Mouse (Mus musculus) gastrocnemius, postnatal 36 days (tissue): ENCODE data around the gene Vstm2l. TPM values are rescaled to one million over a fixed set of nuclear protein-coding genes. Genes with fewer than 3 reads are reported as not detected.
A peak's percentile ranks its signal among the peaks of the same experiment; 100 is the strongest.

Experiments used
- DNase-seq, 2 experiments: peaks; one replicate each; pipeline ENCODE4 v3.0.0; 2022
- intact Hi-C: fragments of 180-260 bp; cut with DNase I; formaldehyde crosslinking; loops from one replicate; pipeline ENCODE4 v1.15.1; 2025
- total RNA-seq, 2 experiments: library from RNA; stranded (reverse); gene quantifications; 2 replicates each; pipeline ENCODE4 v1.2.3; 2021

Gene Vstm2l
- total RNA-seq, 2 experiments from 2014 or later: not detected

DNA sequence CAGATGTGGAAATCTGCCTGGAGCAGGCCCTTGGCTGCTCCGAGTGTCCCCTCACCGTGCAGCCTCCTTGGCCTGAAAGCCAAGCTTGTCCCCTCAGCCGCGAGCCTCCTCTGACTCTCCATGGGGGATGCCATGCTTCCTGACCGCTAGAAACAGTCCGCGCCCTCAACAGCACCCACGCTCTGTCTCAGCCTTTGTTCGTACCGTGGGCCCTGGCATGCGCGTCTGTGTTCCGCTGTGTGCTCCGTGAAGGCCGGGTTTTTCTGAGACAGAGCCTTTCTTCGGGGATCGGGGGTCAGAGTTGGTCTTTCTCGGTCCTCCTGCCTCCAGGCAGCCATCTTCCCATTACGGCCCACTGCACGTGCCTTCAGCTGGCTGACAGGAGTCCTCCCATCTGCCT is 12.9 kb downstream of the Vstm2l start:
- no peak for DNase-seq
- intact Hi-C loops: no loop called here

DNA sequence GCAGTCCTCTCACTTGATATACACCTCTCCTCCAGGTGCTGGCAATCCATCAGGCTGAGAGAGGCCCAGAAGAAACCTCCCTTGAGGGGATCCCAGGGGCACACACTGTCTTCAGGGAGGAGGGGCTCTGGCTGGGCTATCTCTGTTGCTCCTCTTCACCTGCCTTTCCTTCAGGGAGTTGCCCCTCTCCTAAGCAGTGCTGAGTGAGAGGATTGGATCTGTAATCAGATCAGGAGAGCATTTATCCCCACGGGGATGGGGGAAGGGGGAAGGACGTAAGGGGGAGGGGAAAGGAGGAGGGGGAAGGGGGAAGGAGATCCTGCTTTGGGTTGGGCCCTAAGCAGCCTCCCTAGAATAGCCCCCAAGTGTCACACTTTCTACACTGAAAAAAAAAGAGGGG is 13.4 kb downstream of the Vstm2l start:
- DNase-seq: no peak
- intact Hi-C loops: no loop called here

DNA sequence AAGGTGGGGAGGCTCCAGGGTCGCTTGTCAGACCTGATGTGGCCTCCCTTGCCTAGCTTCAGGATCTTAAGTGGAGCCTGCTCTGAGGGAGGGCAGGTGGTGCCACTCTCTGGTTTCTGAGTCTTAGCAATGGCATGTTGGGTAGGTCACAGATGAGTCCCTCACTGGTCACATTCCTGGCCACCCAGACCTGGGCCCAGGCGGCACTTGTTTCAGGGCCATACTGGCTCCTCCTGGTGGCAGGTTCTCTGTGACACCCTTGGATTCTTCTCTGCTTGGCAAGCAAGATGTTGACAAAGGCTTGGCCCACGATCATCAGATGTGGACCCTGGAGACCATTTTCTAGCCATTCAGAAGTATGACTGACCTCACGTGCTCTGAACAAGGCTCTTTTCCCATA is 18.2 kb downstream of the Vstm2l start:
- intact Hi-C loops: no loop called here
- DNase-seq: no peak

DNA sequence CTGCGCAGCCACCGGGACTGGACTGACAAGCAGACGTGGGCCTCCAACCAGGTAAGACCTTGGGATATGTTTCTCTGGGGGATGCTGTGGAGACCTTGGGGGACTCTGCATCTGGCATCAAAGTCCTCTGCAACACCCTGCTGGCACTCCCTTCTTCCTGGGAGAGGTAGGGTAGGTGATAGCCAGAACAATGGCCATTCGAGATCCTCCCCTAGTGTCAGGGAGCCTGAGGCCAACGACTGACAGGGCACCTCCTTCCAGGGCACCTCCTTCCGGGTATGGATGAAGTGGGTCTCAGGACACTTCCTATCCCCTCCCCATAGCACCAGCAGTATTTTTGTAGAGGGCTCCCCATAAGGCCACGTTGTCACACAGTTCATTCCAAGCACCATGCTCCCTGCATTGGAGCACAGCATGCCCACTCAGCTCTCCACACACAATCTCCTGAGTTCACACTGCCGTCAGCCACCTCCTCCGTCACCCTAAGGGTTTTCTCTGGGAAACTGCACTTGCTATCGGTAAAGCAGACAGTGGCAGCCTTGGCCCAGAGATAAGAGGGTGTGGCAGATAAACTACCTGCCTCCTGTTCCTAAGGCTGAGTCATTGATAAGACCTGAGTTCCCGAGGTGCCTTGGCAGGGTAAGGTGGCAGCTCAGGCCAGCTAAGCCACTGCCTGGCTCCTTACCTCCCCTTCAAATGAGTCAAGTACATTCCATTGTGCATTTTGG is 21.2 kb downstream of the Vstm2l start:
- intact Hi-C loops: no loop called here

DNA sequence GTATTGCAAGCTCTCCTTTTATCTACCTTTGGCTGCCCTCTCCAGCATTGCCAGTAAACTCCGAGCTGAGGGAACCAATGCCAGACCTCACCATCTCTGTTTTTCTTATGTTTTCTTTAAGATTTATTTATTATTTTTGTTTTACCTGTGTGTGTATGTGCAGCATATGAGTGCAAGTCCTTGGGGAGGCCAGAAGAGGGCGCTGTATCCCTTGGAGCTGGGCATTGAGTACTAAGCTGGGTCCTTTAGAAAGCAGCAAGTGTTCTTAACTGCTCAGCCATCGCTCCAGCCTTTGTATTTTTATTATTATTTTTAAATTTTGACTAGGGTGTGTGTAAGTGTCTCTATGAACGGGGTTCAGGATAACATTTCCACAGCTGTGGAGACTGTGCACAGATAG is 22.2 kb downstream of the Vstm2l start:
- intact Hi-C loops: no loop called here

More for the DNA sequence above, 21.2 kb downstream of the Vstm2l start:
- DNase-seq: no peak

DNA sequence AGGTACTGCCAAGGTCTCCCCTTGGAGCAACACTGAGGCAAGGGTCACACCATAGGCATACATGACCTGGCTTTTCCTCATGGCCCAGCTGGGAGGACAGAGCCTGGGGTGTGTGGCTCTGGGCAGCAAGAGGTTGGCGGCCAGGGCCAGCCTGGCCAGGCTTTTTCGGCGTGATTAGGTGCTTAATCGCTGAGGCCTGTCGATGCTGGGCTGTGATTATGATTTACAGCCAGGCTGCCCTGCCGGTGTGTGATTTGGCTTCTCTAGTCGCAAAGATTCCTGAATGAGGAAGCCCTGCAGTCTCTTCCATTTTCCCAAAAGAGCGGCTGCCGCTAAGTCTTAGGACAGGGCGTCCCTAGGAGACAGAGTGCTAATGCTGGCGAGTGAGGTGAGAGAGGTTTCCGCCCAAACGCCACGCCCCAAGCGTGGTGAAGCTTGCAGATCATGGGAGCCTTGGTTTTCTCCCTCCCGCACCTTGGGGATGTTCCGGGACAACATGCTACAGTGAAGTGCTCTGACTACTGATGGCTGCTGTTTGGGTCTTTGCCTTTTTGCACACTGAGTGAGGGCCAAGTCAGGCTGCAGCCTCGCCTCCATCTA is 26.2 kb downstream of the Vstm2l start:
- no peak for DNase-seq
- intact Hi-C loops: loop anchor here (5.0 kb wide), 2 partner anchors 303 to 333 kb away; no protein-coding TSS in a partner anchor

More for the DNA sequence above, 22.2 kb downstream of the Vstm2l start:
- no peak for DNase-seq

DNA sequence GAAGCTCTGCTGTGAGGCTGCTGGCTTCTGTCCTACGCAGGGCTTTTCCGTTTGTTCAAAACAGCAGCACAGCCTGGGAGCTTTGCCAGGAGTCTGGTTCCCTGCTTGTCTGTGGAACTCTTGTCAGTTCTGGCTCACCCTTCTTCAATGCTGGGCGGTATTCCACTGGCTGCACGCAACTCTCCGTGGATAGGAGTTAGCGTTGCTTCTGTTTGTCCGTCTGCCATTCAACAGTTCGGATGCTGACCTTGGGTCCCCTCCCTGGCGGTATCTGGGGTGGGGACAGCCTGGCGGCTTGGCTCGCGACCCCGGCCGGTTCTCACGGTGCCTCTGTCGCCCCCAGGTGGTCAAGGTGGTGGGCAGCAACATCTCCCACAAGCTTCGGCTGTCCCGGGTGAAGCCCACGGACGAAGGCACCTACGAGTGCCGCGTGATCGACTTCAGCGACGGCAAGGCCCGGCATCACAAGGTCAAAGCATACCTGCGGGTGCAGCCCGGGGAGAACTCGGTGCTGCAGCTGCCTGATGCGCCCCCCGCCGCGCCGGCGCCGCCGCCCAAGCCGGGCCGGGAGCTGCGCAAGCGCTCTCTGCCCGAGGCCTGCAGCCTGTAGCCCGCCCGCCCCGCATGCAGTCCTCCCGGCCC is 29.2 kb downstream of the Vstm2l start:
- peak; percentile 46 to 50 for DNase-seq
- intact Hi-C loops: loop anchor here (5.0 kb wide), 2 partner anchors 306 to 336 kb away; no protein-coding TSS in a partner anchor

DNA sequence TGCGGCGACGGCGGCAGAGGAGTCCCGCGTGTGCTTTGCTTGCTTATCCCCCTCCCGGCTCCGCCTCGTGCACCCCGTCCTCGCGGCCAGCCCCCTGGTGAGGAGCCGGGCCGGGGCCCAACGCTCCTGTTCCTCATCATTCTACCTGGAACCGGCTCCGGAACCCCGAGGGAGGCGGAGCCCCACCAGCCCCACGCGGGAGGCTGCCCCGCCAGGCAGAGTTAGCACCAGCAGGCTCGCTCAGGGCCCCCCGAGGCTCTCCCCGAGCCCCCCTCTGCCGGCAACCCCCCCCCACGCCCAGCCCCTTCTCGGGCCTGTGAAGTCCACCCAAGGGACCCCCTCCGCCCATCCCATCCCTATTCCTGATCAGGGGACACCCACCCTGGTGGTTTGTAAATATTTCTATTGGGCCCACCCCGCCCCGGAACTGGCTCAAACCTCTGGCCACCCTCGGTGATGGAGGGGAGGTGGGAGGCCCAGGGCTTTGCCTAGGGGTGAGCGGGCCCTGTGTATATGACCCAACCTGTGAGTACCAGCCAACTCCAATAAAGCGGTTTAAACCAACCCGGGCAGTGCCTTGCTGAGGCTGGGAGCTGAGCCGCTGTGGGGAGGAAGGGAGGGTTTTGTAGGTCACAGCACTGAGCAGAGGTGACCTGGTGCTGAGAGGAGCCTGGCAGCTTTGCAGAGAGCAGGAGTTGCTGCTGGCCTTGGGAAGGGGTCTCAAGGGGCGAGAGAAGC is 29.9 kb downstream of the Vstm2l start:
- no peak for DNase-seq
- intact Hi-C loops: loop anchor here (5.0 kb wide), 2 partner anchors 307 to 337 kb away; no protein-coding TSS in a partner anchor

DNA sequence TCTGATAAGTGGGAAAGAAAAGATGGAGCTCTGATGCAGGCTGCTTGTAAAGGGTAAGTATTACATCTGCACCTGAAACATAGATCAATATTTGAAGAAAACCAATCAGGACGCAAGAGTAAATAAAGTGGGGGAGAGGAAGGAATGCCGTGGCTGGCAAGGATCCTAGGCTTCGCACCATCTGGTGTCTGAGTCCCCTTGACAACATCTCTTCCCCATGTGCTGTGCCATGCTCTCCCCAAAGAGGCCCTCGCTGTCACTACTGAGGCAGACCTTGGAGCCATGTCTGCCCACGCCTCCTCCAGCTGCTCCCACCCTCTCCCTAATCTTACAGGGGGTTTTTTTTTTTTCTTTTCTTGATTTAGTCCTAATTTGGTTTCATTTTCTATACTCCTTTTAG is 39.5 kb downstream of the Vstm2l start:
- DNase-seq: no peak
- intact Hi-C loops: no loop called here

DNA sequence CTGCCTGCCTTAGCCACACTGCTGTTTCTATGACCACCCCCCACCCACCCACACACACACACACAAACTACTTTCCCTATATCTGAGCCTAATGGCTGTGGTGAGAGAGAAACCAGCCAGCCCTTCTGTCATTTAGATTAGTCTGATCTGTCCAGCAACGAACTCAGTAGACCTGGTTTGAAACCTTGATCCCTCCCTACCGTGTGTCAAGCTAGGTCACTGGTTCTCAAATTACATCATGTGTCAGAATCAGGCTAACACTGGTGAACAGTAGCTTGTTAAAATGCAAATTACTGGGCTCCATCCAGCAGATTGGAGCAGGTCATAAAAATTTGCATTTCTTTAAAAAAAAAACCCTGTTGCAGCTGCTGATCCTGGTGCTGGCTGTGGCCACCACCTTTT is 43.3 kb downstream of the Vstm2l start:
- DNase-seq: no peak
- intact Hi-C loops: no loop called here

DNA sequence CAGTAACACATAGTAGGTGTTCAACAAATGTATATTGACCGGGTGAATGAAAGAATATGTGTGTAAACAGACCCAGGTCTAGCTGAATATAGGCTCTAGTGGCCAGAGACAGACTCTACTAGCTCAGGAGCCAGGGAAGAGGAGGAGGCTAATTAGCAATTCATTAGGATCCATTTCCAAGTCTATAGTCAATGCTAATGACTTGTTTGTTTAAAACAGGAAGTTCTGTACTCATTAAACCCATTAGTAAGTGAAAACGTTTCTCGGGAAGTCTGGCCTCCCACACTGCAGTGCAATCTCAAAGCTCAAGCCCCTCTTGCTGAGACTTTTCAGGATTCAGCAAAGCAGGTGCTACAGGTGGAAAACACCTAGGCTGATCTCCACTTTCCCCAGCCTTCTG is 53.4 kb downstream of the Vstm2l start:
- intact Hi-C loops: no loop called here
- DNase-seq: no peak

DNA sequence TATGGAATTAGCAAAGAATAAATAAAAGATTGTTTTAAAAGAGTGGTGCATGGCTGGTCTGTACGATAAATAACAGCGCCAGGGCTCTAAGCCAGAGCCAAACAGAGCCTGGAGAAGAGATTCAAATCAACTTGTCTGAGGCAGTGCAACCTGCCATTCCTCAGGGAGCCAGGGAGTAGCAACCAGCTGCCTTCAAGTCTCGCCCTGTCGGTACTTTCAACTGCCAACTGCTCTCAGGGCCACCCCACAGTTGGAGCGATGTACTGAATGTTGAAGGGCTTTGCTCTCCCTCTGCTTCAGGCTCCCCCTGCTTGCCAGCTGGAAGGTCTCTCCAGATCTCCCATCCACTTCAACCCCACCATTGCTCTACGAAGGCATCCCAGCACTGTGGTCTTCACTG is 55.7 kb downstream of the Vstm2l start:
- intact Hi-C loops: no loop called here

DNA sequence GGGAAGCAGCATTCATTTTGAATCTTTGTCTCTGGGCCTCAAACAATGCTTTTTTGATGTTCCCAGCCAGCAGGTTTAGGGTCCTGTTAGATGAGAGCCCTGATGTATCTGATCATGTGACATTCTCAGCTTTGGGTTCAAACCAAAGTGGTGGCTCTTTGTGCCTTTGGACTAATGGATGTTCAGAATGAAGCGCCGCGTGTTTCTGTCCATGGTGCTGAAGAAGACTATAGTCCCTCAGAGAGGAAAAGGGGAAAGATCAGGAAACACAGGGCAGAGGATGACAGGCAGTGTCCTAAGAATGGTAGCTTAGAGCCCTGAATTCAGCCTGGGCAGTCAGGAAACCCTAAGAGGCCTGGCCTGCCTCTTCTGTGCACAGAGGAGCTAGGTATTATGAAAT is 56.2 kb downstream of the Vstm2l start:
- DNase-seq: peak in 1 of 2 experiments; percentile 18
- intact Hi-C loops: no loop called here

More for the DNA sequence above, 55.7 kb downstream of the Vstm2l start:
- no peak for DNase-seq

DNA sequence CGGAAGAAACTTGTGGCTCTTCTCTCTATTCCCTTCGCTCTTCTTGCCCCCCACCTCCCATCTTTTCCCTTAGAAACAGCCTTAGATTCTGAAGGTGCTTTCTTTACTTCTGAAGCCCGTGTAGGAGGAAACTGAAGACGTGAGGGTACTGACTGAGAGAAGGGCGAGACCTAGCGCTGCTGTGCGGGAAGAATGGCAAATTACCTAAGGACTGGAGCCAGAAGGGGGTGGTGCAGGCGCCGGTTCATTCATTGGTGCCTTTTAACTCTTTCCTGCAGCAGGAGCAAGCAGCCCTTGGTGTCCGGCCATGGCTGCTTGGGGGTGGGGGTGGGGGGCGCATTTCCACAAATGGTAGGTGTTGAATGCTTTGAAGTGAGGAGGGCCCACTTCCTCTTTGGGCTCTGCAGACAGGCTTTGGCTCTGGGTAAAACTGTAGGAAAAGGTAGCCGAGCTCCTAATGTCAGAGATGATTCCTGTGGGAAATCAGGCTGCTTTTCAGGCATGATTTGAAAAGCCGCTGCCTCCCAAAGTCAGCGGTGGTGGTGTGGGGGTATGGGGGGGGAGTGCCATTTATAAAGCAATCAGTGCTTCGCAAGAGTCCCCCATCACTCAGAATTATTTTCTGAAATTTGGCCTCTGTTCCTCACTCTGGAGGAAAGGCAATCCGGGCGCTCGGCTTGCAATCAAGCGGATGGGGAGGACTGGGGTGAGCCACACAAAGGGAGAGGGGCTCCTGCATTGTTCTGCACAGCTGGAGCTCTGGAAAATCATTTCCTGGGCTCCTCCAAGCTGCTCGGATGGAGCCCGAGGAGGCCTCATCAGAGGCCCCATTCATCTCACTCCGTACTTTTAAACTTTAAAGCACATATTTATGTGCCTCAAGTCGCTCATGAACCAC is 60.4 kb downstream of the Vstm2l start:
- DNase-seq: no peak
- intact Hi-C loops: no loop called here

DNA sequence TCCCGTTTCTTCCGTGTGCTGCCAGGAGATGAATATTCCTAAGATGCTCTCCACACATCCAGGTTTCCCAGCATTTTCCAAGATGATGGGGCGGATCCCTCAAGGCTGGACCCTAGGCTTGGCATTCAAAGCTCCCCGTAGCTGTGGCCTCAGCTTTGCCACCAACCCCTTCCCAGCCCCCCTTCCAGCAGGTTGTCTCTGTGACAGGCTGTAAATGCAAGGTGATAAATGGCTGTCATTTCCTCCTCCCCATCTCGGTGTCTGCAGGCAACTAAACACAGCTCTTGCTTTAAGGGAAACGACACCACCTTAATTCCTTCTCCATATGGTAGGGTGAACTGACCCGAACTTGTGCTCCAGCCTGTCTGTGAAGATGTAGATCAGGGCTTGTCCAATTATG is 61.1 kb downstream of the Vstm2l start:
- no peak for DNase-seq
- intact Hi-C loops: no loop called here

DNA sequence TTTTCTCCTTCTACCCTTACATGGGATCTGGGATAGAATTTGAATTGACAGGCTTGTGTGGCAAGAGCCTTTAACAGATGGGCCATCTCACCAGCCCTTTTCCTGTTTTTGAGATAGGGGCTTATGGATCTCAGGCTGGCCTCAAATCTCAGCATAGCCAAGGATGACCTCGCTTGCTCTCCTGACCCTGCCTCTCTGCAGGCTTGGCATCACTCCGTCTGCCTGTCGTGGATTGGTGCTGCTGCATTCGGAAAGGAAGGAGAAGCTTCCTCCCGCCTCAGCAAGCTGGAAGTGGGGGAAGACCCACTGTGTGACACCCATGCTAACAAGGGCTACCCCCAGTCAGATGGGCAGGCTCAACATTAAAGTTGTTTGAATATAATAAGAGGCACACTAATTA is 64.8 kb downstream of the Vstm2l start:
- no peak for DNase-seq
- intact Hi-C loops: no loop called here

DNA sequence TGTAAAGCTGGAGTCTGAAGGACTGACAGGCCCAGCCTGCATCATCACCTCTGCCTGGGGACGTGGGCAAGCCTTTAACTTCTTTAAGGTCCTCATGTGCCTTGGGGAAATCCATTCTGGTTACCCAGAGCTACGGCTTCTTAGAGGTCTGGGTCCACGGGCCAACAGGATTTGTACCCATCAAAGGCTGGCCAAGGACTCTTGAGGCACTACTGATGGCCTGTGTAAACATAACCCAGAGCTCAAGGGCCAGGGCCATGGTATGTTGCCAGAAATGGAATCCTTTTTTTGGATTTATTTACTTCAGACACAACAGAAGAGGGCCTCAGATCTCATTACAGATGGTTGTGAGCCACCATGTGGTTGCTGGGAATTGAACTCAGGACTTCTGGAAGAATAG is 68.3 kb downstream of the Vstm2l start:
- intact Hi-C loops: no loop called here
- DNase-seq: no peak

DNA sequence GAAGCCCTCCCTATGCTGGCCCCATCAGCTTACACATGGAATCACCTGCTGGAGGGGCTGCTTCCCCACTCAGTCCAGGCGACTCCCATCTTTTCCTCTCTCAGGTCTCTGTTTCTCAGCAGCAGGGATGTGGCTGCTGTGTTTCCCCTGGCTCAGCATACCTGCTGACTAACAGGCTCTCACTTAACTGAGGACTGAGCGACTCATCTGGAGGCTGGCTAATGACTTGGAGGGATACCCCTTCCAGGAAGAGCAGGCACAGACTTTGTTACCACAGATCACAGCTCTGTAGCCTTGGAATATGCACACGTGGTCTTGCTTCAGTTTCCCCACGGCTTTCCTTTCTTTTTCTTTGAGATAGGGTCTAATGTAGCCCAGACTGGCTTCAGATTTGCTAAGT is 68.8 kb downstream of the Vstm2l start:
- no peak for DNase-seq
- intact Hi-C loops: no loop called here

DNA sequence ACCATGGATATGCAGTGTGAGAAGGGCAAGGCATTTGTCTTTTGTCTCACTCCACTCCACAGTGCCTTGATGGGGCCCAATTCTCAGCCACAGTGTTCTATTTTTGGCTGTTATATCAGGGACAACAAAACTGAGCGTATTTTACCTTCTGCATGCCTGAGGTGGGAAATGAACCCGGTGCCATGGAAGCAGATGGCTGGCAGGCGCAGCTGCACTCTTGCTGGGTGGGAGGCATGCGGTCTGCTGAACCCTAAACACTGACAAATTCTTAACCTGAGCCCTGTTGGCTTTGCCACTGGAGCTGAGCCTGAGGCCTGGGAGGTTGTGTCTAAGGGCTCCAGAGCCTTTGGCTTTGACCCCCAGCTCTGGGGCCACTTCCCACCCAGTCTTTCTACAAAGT is 71.2 kb downstream of the Vstm2l start:
- no peak for DNase-seq
- intact Hi-C loops: no loop called here

DNA sequence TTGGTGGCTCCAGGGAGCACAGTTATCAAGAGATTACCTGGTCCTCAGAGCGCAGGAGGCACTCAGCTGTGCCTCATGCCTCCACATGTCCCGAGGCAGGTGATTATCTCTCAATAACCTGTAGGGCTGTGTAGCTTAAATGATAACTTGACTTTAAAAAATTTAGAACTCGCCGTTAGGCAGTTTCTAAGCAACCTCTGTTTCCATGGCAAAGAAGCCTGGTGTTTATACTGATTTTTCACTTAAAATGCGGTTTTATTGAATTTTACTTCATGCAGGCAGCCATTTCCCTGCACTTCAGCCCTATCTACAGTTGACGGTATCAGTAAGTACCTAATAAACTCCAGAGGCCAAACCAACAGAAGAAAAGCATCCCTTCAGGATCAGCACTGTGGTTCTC is 71.8 kb downstream of the Vstm2l start:
- no peak for DNase-seq
- intact Hi-C loops: no loop called here
